Mouse (Mus musculus): ENCODE measurements around the gene Ptx4. TPM values are rescaled to one million over a fixed set of nuclear protein-coding genes. Genes with fewer than 3 reads are reported as not detected.

Ptx4 gene
- polyA plus RNA-seq, 1 experiment: 0.12 TPM

GRCm38 (mm10) chr17:25089158-25089557 lies 31.4 kb upstream of the Ptx4 start:
- Histone ChIP-seq H3K9me3 (no peaks in the 10 kb centered on the region), H3K4me1 (peaks cover 4% of the 10 kb centered on the region; the same call in 1 of the 2 replicates), H3K36me3 (replicated peaks; ENCODE audit: low read length) (peaks cover 69% of the 10 kb centered on the region), H3K4me3 (replicated peaks) (no peak overlapping the region), H3K27me3 (replicated peaks) (no peaks in the 10 kb centered on the region)
- TF ChIP-seq FLI1 (IDR thresholded peaks at IDR 0.05; ENCODE audit: low read length): no peak
- no peak for TF ChIP-seq GATA1 (IDR thresholded peaks at IDR 0.05; ENCODE audit: borderline replicate concordance, low read length)

GRCm38 (mm10) chr17:25090450-25090849 lies 30.1 kb upstream of the Ptx4 start:
- H3K36me3 ChIP-seq (replicated peaks; ENCODE audit: low read length): peaks cover 82% of the 10 kb centered on the region
- H3K4me1 ChIP-seq: no peaks in the 10 kb centered on the region; the same call in 1 of the 2 replicates
- no peak overlapping the region for H3K4me3 ChIP-seq (replicated peaks)
- no peaks in the 10 kb centered on the region for H3K27me3 ChIP-seq (replicated peaks)
- H3K9me3 ChIP-seq: no peaks in the 10 kb centered on the region
- TF ChIP-seq GATA1 (IDR thresholded peaks at IDR 0.05; ENCODE audit: borderline replicate concordance, low read length): no peak
- TF ChIP-seq FLI1 (IDR thresholded peaks at IDR 0.05; ENCODE audit: low read length): no peak

GRCm38 (mm10) chr17:25096221-25096620 lies 24.3 kb upstream of the Ptx4 start:
- Histone ChIP-seq H3K4me1 (no peaks in the 10 kb centered on the region; the same call in 1 of the 2 replicates), H3K4me3 (replicated peaks) (no peak overlapping the region), H3K9me3 (no peaks in the 10 kb centered on the region), H3K36me3 (replicated peaks; ENCODE audit: low read length) (peaks cover 86% of the 10 kb centered on the region), H3K27me3 (replicated peaks) (no peaks in the 10 kb centered on the region)
- TF ChIP-seq GATA1 (IDR thresholded peaks at IDR 0.05; ENCODE audit: borderline replicate concordance, low read length): no peak
- TF ChIP-seq FLI1 (IDR thresholded peaks at IDR 0.05; ENCODE audit: low read length): no peak

- H3K27me3 ChIP-seq (replicated peaks): no peaks in the 10 kb centered on the region
- H3K9me3 ChIP-seq: no peaks in the 10 kb centered on the region
- H3K4me3 ChIP-seq (replicated peaks): no peak overlapping the region
- TF ChIP-seq FLI1 (IDR thresholded peaks at IDR 0.05; ENCODE audit: low read length) (no peak), GATA1 (IDR thresholded peaks at IDR 0.05; ENCODE audit: borderline replicate concordance, low read length) (no peak)
- no peaks in the 10 kb centered on the region; the same call in 1 of the 2 replicates for H3K4me1 ChIP-seq
- peaks cover 88% of the 10 kb centered on the region for H3K36me3 ChIP-seq (replicated peaks; ENCODE audit: low read length)
These were observed 20.5 kb upstream of the Ptx4 start for GRCm38 (mm10) chr17:25100052-25100451.

GRCm38 (mm10) chr17:25101338-25101737 lies 19.2 kb upstream of the Ptx4 start:
- TF ChIP-seq FLI1 (IDR thresholded peaks at IDR 0.05; ENCODE audit: low read length): no peak
- no peak for TF ChIP-seq GATA1 (IDR thresholded peaks at IDR 0.05; ENCODE audit: borderline replicate concordance, low read length)
- no peaks in the 10 kb centered on the region for H3K27me3 ChIP-seq (replicated peaks)
- no peaks in the 10 kb centered on the region for H3K4me1 ChIP-seq
- no peak overlapping the region for H3K4me3 ChIP-seq (replicated peaks)
- H3K9me3 ChIP-seq: no peaks in the 10 kb centered on the region
- H3K36me3 ChIP-seq (replicated peaks; ENCODE audit: low read length): peaks cover 93% of the 10 kb centered on the region

GRCm38 (mm10) chr17:25107786-25108185 lies 12.8 kb upstream of the Ptx4 start:
- peaks cover 99% of the 10 kb centered on the region for H3K36me3 ChIP-seq (replicated peaks; ENCODE audit: low read length)
- TF ChIP-seq FLI1 (IDR thresholded peaks at IDR 0.05; ENCODE audit: low read length) (no peak), GATA1 (IDR thresholded peaks at IDR 0.05; ENCODE audit: borderline replicate concordance, low read length) (no peak)
- H3K27me3 ChIP-seq (replicated peaks): no peaks in the 10 kb centered on the region
- H3K9me3 ChIP-seq: no peaks in the 10 kb centered on the region
- H3K4me3 ChIP-seq (replicated peaks): no peak overlapping the region
- peaks cover 14% of the 10 kb centered on the region for H3K4me1 ChIP-seq

GRCm38 (mm10) chr17:25109578-25109977 lies 11.0 kb upstream of the Ptx4 start:
- H3K27me3 ChIP-seq (replicated peaks): no peaks in the 10 kb centered on the region
- peaks cover 32% of the 10 kb centered on the region for H3K4me1 ChIP-seq
- peaks cover 95% of the 10 kb centered on the region for H3K36me3 ChIP-seq (replicated peaks; ENCODE audit: low read length)
- peak overlapping the region; percentile 28 for H3K4me3 ChIP-seq (replicated peaks)
- no peaks in the 10 kb centered on the region for H3K9me3 ChIP-seq
- TF ChIP-seq FLI1 (IDR thresholded peaks at IDR 0.05; ENCODE audit: low read length) (no peak), GATA1 (IDR thresholded peaks at IDR 0.05; ENCODE audit: borderline replicate concordance, low read length) (no peak)

GRCm38 (mm10) chr17:25110590-25110989 lies 10.0 kb upstream of the Ptx4 start:
- TF ChIP-seq FLI1 (IDR thresholded peaks at IDR 0.05; ENCODE audit: low read length) (no peak), GATA1 (IDR thresholded peaks at IDR 0.05; ENCODE audit: borderline replicate concordance, low read length) (no peak)
- peaks cover 85% of the 10 kb centered on the region for H3K36me3 ChIP-seq (replicated peaks; ENCODE audit: low read length)

GRCm38 (mm10) chr17:25111220-25111619 lies 9.3 kb upstream of the Ptx4 start:
- peaks cover 47% of the 10 kb centered on the region for H3K4me1 ChIP-seq
- no peaks in the 10 kb centered on the region for H3K27me3 ChIP-seq (replicated peaks)
- peaks cover 78% of the 10 kb centered on the region for H3K36me3 ChIP-seq (replicated peaks; ENCODE audit: low read length)
- TF ChIP-seq FLI1 (IDR thresholded peaks at IDR 0.05; ENCODE audit: low read length): no peak
- no peak for TF ChIP-seq GATA1 (IDR thresholded peaks at IDR 0.05; ENCODE audit: borderline replicate concordance, low read length)
- H3K9me3 ChIP-seq: no peaks in the 10 kb centered on the region
- no peak overlapping the region for H3K4me3 ChIP-seq (replicated peaks)

More at GRCm38 (mm10) chr17:25110590-25110989, 10.0 kb upstream of the Ptx4 start:
- H3K4me1 ChIP-seq: peaks cover 42% of the 10 kb centered on the region
- no peaks in the 10 kb centered on the region for H3K9me3 ChIP-seq
- H3K27me3 ChIP-seq (replicated peaks): no peaks in the 10 kb centered on the region
- no peak overlapping the region for H3K4me3 ChIP-seq (replicated peaks)

GRCm38 (mm10) chr17:25111739-25112422 lies 8.7 kb upstream of the Ptx4 start:
- peaks cover 54% of the 10 kb centered on the region for H3K4me1 ChIP-seq
- no peak for TF ChIP-seq FLI1 (IDR thresholded peaks at IDR 0.05; ENCODE audit: low read length)
- no peak for TF ChIP-seq GATA1 (IDR thresholded peaks at IDR 0.05; ENCODE audit: borderline replicate concordance, low read length)
- no peaks in the 10 kb centered on the region for H3K27me3 ChIP-seq (replicated peaks)
- no peak overlapping the region for H3K4me3 ChIP-seq (replicated peaks)
- peaks cover 72% of the 10 kb centered on the region for H3K36me3 ChIP-seq (replicated peaks; ENCODE audit: low read length)
- H3K9me3 ChIP-seq: no peaks in the 10 kb centered on the region

Measured in megakaryocyte, embryonic 14.5 days (primary cell).